Mouse (Mus musculus): ENCODE measurements around the gene Kif1b. TPM values are rescaled to one million over a fixed set of nuclear protein-coding genes. Genes with fewer than 3 reads are reported as not detected.
A peak's percentile ranks its signal among the peaks of the same experiment; 100 is the strongest.

Kif1b gene
- polyA plus RNA-seq, 1 experiment from 2014 or later: 67.2 TPM

DNA sequence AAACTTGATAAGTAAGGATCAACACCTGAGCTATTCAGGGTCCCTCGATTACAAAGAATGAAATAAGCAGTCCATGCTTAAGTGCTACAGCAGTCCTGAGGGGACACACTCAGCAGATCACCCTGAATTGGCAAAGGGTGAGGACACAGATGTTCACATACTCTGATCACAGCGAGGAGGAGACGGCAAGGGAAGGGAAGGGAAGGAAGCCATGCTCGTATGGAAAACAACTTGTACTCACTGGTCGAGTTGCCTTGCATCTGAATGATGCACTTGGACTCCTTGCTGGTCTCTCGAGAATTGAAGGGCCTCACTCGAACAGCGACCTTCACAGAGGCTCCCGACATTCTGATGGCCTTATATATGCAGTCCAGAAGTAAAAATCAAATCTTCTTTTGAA, 16.4 kb downstream of the Kif1b start:
- Histone ChIP-seq H3K27me3 (replicated peaks; ENCODE audit: control insufficient read depth, insufficient read depth, low read length) (no peaks in the 10 kb centered on the region), H3K4me3 (ENCODE audit: low read depth, low read length) (no peak overlapping the region), H3K4me1 (ENCODE audit: control insufficient read depth, insufficient read depth, low read length) (peaks cover 13% of the 10 kb centered on the region), H3K9me3 (ENCODE audit: control insufficient read depth, low read length) (no peaks in the 10 kb centered on the region), H3K27ac (replicated peaks; ENCODE audit: low read depth, low read length) (no peak overlapping the region), H3K4me2 (ENCODE audit: low read depth, low read length) (no peak overlapping the region), H3K36me3 (ENCODE audit: control insufficient read depth, insufficient read depth, low read length) (peaks cover 29% of the 10 kb centered on the region), H3K9ac (ENCODE audit: low read depth, low read length) (no peak overlapping the region)
- DNase-seq (ENCODE audit: low spot score): no peak
- no peak for ATAC-seq (ENCODE audit: low read depth)
- WGBS: 82% methylated on average over 9 of the region's 9 CpGs

DNA sequence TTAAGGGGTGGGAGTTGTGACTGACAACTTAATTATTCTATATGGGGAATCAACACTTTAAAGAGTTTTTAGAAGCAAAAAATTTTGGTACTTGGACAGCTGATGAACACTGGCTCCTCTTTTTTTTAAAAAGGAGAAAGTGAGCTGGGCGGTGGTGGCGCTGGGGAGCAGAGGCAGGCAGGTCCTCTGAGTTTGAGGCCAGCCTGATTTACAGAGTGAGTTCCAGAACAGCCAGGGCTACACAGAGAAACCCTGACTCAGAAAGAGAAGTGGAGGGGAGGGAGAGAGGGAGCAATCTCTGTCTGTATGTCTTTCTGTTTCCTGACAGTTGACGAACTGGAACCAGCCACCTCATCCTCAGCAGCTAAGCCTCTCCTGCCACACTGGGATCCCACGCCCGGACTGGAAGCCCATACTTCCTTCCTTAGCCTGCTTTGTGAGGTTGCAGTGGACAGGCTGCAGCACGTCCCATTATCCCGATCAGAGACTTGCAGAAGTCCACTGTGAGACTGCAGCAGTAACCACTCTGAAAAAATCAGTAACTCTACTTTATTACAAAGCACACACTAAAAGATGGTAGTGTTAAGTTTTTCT, 17.2 kb downstream of the Kif1b start:
- no peak overlapping the region for H3K4me2 ChIP-seq (ENCODE audit: low read depth, low read length)
- no peak for DNase-seq (ENCODE audit: low spot score)
- ATAC-seq (ENCODE audit: low read depth): no peak
- no peaks in the 10 kb centered on the region for H3K27me3 ChIP-seq (replicated peaks; ENCODE audit: control insufficient read depth, insufficient read depth, low read length)
- no peak overlapping the region for H3K9ac ChIP-seq (ENCODE audit: low read depth, low read length)
- no peak overlapping the region for H3K27ac ChIP-seq (replicated peaks; ENCODE audit: low read depth, low read length)
- no peak overlapping the region for H3K4me3 ChIP-seq (ENCODE audit: low read depth, low read length)
- H3K36me3 ChIP-seq (ENCODE audit: control insufficient read depth, insufficient read depth, low read length): peaks cover 29% of the 10 kb centered on the region
- H3K4me1 ChIP-seq (ENCODE audit: control insufficient read depth, insufficient read depth, low read length): peaks cover 9% of the 10 kb centered on the region
- 78% methylated on average over 7 of the region's 7 CpGs for whole genome bisulfite sequencing
- H3K9me3 ChIP-seq (ENCODE audit: control insufficient read depth, low read length): no peaks in the 10 kb centered on the region

DNA sequence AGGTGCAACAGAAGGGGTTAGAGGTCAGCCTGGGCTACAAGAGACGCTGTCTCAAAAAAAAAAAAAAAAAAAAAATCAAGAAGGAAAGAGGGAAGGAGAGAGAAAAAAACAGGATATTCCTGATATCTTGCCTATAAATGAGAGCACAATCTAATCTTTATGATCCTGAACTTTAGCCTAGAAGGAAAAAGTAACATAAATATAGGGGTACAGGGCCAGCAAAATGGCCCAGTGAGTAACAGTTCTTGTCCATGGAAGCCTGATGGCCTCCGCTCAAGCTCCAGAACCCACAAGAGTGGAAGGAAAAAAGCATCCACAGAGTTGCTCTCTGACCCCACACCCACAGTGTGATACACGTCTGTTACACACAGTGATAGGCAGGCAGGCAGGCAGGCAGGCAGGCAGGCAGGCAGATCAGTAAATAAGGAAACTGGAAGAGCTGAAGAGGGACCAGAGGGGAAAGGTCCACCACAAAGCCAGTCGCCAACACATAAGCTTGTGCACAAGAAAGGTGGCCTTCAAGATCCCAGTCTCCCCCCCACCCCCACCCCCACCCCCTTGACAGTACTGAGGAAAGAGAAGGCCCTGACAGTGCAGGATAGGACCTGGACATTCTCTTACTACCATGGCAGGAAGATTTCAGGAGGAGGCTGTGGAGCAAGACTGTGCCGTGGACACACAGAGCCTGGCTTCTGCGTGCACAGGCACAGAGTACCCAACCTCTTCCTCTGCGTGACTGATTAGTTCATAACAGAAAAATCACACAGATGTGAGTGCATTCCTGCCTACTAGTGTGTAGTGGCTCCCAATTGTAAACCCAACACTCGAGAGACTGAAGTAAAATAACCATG, 21.0 kb downstream of the Kif1b start:
- ATAC-seq (ENCODE audit: low read depth) (no peak), DNase-seq (ENCODE audit: low spot score) (no peak)
- no peak overlapping the region for H3K4me2 ChIP-seq (ENCODE audit: low read depth, low read length)
- no peaks in the 10 kb centered on the region for H3K9me3 ChIP-seq (ENCODE audit: control insufficient read depth, low read length)
- H3K4me3 ChIP-seq (ENCODE audit: low read depth, low read length): no peak overlapping the region
- 78% methylated on average over 8 of the region's 8 CpGs for WGBS
- no peak overlapping the region for H3K27ac ChIP-seq (replicated peaks; ENCODE audit: low read depth, low read length)
- H3K36me3 ChIP-seq (ENCODE audit: control insufficient read depth, insufficient read depth, low read length): peaks cover 29% of the 10 kb centered on the region
- H3K9ac ChIP-seq (ENCODE audit: low read depth, low read length): no peak overlapping the region
- H3K27me3 ChIP-seq (replicated peaks; ENCODE audit: control insufficient read depth, insufficient read depth, low read length): no peaks in the 10 kb centered on the region
- H3K4me1 ChIP-seq (ENCODE audit: control insufficient read depth, insufficient read depth, low read length): no peaks in the 10 kb centered on the region

DNA sequence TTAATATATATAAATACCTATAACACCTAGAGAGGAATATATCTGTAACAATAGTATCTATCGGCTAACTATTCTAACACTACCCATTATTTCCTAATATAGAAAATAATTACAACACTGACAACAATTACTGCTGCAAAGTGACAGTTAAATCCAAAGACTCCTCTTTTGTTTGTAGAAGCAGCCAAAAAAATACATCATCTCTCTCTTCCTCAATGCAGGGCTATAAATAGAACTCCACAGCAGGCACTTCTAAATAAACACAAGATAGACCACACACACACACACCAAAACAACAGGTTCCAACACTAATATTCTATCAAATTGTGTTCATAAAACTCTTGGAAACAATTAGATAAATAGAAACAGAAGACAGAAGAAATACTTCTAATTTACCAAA, 21.8 kb downstream of the Kif1b start:
- Histone ChIP-seq H3K27me3 (replicated peaks; ENCODE audit: control insufficient read depth, insufficient read depth, low read length) (no peaks in the 10 kb centered on the region), H3K4me3 (ENCODE audit: low read depth, low read length) (no peak overlapping the region), H3K4me1 (ENCODE audit: control insufficient read depth, insufficient read depth, low read length) (no peaks in the 10 kb centered on the region), H3K9me3 (ENCODE audit: control insufficient read depth, low read length) (no peaks in the 10 kb centered on the region), H3K27ac (replicated peaks; ENCODE audit: low read depth, low read length) (no peak overlapping the region), H3K9ac (ENCODE audit: low read depth, low read length) (no peak overlapping the region), H3K4me2 (ENCODE audit: low read depth, low read length) (no peak overlapping the region), H3K36me3 (ENCODE audit: control insufficient read depth, insufficient read depth, low read length) (peaks cover 23% of the 10 kb centered on the region)
- ATAC-seq (ENCODE audit: low read depth): no peak
- WGBS: 81% methylated on average over 1 of the region's 1 CpGs
- DNase-seq (ENCODE audit: low spot score): no peak

DNA sequence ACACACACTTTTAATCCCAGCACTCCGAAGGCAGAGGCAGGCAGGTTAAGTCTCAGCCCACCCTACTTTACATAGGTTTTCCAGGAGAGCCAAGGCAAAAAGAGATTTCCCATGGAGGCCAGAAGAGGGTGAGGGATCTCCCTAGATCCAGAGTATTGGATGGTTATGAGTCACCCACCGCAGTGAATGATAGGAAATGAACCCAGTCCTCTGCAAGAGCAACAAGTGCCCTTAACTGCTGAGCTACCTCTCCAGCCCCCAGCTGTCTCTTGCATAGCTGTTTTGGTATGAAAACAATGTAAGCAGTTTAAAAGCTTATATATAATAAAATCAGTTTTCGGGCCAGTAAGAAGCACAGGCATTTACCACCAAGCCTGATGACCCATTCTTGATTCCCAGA, 24.5 kb downstream of the Kif1b start:
- DNase-seq (ENCODE audit: low spot score): no peak
- no peaks in the 10 kb centered on the region for H3K9me3 ChIP-seq (ENCODE audit: control insufficient read depth, low read length)
- 0 out of 2 replicates have a peak, but pooled peaks cover 2% of the 10 kb centered on the region for H3K36me3 ChIP-seq (ENCODE audit: control insufficient read depth, insufficient read depth, low read length)
- no peak for ATAC-seq (ENCODE audit: low read depth)
- H3K4me1 ChIP-seq (ENCODE audit: control insufficient read depth, insufficient read depth, low read length): 0 out of 2 replicates have a peak, but pooled peaks cover 2% of the 10 kb centered on the region
- no peak overlapping the region for H3K4me3 ChIP-seq (ENCODE audit: low read depth, low read length)
- H3K4me2 ChIP-seq (ENCODE audit: low read depth, low read length): no peak overlapping the region
- H3K27me3 ChIP-seq (replicated peaks; ENCODE audit: control insufficient read depth, insufficient read depth, low read length): no peaks in the 10 kb centered on the region
- H3K9ac ChIP-seq (ENCODE audit: low read depth, low read length): no peak overlapping the region
- WGBS: 81% methylated on average over 3 of the region's 3 CpGs
- no peak overlapping the region for H3K27ac ChIP-seq (replicated peaks; ENCODE audit: low read depth, low read length)

DNA sequence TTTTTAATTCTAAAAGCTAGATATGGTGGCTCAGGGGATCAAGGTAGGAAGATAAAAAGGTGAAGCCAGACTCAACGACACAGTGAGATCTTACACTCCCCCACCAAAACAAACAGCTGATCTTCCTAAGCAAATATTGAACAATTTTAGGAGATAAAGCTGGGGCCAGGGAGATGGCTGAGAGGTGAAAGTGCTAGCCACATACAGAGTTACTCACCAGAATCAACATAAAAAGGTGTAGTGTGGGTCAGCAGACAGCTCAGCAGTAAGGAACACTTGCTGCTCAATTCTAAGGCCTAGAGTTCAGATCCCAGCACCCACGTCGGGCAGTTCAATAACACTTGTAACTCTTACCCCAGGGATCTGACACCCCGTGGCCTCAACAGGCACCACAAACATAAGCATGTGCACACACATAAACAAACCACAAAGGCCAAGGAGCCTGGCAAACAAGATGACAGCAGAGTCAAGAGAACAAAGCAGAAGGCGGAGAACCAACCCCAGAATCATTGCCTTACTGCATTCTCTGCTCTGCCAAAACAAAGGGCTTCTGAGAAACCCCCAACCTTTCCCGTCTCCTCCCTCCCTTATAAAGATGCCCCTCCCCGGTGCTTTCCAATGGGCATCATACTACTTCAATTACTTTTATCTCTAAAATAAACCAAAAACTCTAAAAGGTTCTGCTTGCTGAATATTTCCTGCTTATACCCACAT, 25.3 kb downstream of the Kif1b start:
- ATAC-seq (ENCODE audit: low read depth): no peak
- Histone ChIP-seq H3K4me1 (ENCODE audit: control insufficient read depth, insufficient read depth, low read length) (peaks cover 10% of the 10 kb centered on the region), H3K4me3 (ENCODE audit: low read depth, low read length) (no peak overlapping the region), H3K9me3 (ENCODE audit: control insufficient read depth, low read length) (no peaks in the 10 kb centered on the region), H3K4me2 (ENCODE audit: low read depth, low read length) (no peak overlapping the region), H3K27ac (replicated peaks; ENCODE audit: low read depth, low read length) (no peak overlapping the region), H3K9ac (ENCODE audit: low read depth, low read length) (no peak overlapping the region), H3K36me3 (ENCODE audit: control insufficient read depth, insufficient read depth, low read length) (no peaks in the 10 kb centered on the region), H3K27me3 (replicated peaks; ENCODE audit: control insufficient read depth, insufficient read depth, low read length) (no peaks in the 10 kb centered on the region)
- 83% methylated on average over 7 of the region's 7 CpGs for WGBS
- no peak for DNase-seq (ENCODE audit: low spot score)

DNA sequence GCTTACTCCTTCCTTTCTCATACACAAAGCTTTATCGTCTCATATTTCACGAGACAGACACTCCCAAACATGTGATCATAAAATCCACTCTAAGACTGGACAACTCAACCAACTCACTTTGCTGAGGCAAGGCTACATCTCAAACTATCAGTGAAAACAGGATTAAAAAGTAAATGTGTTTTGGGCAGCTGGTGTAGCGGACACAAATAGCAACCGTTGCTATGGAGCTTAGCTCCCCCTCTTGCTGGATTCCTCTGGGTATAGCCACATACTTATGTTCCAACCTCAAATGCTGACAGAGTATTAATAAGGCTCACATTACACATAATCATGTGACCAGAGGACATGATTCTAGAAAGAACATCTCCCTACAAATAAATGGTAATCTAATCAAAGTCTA, 29.9 kb downstream of the Kif1b start:
- DNase-seq (ENCODE audit: low spot score) (peak; percentile 91), ATAC-seq (ENCODE audit: low read depth) (peak; percentile 95)
- Histone ChIP-seq H3K27me3 (replicated peaks; ENCODE audit: control insufficient read depth, insufficient read depth, low read length) (no peaks in the 10 kb centered on the region), H3K9me3 (ENCODE audit: control insufficient read depth, low read length) (peaks cover 3% of the 10 kb centered on the region; the same call in 1 of the 2 replicates), H3K27ac (replicated peaks; ENCODE audit: low read depth, low read length) (peak overlapping the region; percentile 58), H3K4me1 (ENCODE audit: control insufficient read depth, insufficient read depth, low read length) (peaks cover 10% of the 10 kb centered on the region), H3K9ac (ENCODE audit: low read depth, low read length) (no peak overlapping the region), H3K4me2 (ENCODE audit: low read depth, low read length) (peak overlapping the region; percentile 33; the same call in 1 of the 2 replicates), H3K36me3 (ENCODE audit: control insufficient read depth, insufficient read depth, low read length) (peaks cover 32% of the 10 kb centered on the region), H3K4me3 (ENCODE audit: low read depth, low read length) (no peak overlapping the region)
- WGBS: 34% methylated on average over 4 of the region's 4 CpGs

DNA sequence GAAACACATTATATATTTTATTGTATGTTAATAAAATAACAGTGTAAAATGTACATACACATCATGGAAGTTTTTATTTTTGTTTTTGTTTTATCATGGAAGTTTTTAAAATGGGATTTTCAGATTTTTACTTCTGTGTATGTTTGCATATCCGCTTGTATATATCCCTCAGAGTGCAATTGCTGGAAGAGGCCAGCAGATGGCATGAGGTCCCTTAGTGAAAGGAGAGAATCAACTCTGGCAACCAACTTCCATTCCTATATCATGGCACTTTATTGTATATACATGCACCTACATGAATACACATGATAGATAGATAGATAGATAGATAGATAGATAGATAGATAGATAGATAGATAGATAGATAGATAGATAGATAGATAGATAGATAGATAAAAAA, 34.4 kb downstream of the Kif1b start:
- Histone ChIP-seq H3K9ac (ENCODE audit: low read depth, low read length) (no peak overlapping the region), H3K27ac (replicated peaks; ENCODE audit: low read depth, low read length) (no peak overlapping the region), H3K36me3 (ENCODE audit: control insufficient read depth, insufficient read depth, low read length) (peaks cover 70% of the 10 kb centered on the region), H3K27me3 (replicated peaks; ENCODE audit: control insufficient read depth, insufficient read depth, low read length) (no peaks in the 10 kb centered on the region), H3K9me3 (ENCODE audit: control insufficient read depth, low read length) (peaks cover 3% of the 10 kb centered on the region; the same call in 1 of the 2 replicates), H3K4me2 (ENCODE audit: low read depth, low read length) (no peak overlapping the region), H3K4me3 (ENCODE audit: low read depth, low read length) (no peak overlapping the region), H3K4me1 (ENCODE audit: control insufficient read depth, insufficient read depth, low read length) (peaks cover 9% of the 10 kb centered on the region)
- ATAC-seq (ENCODE audit: low read depth): no peak
- WGBS: 98% methylated on average over 1 of the region's 1 CpGs
- DNase-seq (ENCODE audit: low spot score): no peak
